Mouse (Mus musculus) thymus, postnatal 4 days (tissue): Measurements from ENCODE around the gene Glra4.

Source experiments
- DNase-seq: peaks from one replicate; pipeline ENCODE4 v3.0.0; 2021

The Glra4 gene

GRCm38 (mm10) chrX:136780041-136780440 is at the start of gene Glra4:
Glra4 (minus strand) TSS chrX:136780141.
- DNase-seq, result no peak

- DNase-seq, result no peak
Observed at GRCm38 (mm10) chrX:136828610-136829009, 48.7 kb upstream of the Glra4 start.

DNA sequence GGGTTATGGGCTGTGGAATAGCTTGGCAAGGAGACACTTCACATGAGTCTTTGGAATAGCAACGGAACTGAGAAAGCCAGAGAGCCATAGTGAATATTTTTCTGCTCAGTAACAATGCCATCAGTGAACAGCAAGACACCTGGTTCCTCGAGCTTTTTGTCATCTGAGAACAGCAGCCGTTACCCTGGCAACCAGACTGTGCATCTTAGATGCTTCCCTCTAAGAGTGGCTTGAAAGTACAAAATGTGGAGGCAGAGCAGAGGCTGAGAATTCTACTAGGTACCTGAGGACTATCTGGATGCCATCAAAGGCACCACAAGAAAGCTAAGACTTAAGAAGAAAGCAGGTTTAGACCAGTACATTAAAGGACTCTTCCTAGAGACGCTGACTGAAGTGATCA is 45.1 kb upstream of the Glra4 start:
- DNase-seq, result no peak

- no peak for DNase-seq
Observed at GRCm38 (mm10) chrX:136822371-136822770, 42.4 kb upstream of the Glra4 start, which contains the start of gene Plp1. Plp1 (plus strand) TSS chrX:136822671.

DNA sequence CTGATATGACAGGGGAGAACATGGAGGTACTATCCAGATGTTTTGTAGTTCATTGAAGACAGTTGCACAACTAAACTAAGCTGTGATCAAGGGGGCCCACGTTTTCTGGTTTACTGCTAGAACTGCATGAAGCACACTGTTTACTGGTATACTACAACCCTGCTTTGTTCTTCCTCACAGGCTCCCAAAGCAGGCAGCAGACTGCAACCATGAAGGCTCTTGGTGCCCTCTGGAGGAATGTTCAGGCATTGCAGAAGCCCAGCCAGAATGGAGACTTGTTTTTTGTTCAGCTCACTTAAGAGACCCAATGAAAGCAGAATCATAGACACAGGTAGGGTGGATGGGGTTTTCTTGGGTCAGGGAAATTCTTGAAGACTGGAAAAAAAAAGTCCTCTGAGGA is 40.3 kb upstream of the Glra4 start:
- peak; percentile 74 for DNase-seq

GRCm38 (mm10) chrX:136819752-136820151 is 39.8 kb upstream of the Glra4 start:
- no peak for DNase-seq

DNA sequence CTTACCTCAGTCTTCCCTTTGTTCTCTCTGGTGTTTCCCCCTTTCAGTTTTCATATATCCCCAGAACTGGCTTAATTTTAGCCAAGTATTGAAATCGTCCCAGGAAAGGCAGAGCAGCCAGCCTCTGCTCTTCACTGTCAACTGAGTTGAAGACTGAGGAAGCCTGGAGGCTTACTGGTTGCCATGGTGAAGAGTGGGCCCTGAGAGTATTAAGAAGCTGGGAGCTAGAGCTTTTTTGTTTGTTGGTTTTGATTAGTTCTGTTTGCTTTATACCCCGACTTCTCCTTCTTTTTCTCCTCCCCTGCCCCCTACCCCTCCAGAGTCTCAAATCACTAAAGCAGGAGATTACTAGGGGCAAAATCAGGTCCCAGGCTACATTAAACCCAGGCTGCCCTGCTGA is 17.3 kb upstream of the Glra4 start:
- no peak for DNase-seq

DNA sequence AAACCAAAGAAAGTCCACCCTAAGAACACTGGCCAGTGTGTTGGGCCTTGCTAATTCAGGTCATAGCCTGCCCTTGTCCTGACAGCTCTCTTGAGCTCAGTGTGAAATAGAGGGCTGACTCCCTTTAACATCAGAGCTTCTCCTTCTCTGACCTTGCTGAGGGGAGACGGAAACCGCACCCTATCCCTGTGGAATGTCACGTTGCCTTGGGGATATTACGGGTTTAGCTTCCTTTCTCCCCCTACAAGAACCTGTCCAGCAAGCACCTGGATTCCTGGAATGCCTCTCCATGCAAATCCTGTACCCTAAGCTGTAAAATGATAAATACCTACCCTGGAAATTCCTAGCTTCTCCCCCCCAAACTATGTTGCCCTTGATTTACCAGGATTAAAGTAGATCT is 9.5 kb upstream of the Glra4 start:
- DNase-seq, result no peak

GRCm38 (mm10) chrX:136779262-136779661 is 679 bp downstream of the Glra4 start:
- no peak for DNase-seq

DNA sequence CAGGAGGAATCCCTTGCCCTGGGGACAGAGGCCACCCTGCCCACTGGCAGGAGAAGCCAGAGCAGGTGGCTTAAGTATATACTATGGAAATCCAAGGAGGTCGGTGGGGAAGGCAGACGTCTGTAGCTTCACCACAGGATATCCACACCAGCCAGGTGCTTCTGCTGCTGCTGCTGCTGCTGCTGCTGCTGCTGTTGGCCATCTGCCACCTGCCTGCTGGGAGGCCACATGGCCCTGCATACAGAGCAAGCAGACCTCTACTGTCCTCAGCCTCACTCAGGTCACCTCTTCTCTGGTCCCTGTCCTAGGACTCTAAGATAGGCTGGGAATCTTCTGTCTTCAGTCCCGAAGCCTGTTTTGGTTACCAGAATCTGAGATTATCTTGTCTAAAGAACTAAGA is 1.9 kb downstream of the Glra4 start:
- no peak for DNase-seq

DNA sequence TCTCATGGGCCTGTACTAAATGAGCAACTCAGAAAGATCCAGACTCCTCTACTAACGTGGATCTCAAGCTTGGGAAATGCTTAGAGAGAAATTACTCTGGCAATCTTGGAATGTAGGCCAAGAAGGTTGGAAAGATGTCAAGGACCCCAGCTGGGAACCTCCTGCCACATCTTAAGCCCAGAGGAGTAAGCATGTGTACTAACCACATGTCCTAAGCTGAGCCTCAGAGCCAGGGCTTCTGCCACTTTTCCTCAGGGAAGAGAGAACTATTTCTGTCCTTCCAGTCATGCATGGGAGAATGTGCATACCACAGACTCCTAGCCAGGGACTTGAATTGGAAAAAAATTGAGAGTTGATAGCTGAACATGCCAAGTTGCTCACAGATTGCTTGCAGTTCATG is 6.9 kb downstream of the Glra4 start:
- DNase-seq, result no peak

DNA sequence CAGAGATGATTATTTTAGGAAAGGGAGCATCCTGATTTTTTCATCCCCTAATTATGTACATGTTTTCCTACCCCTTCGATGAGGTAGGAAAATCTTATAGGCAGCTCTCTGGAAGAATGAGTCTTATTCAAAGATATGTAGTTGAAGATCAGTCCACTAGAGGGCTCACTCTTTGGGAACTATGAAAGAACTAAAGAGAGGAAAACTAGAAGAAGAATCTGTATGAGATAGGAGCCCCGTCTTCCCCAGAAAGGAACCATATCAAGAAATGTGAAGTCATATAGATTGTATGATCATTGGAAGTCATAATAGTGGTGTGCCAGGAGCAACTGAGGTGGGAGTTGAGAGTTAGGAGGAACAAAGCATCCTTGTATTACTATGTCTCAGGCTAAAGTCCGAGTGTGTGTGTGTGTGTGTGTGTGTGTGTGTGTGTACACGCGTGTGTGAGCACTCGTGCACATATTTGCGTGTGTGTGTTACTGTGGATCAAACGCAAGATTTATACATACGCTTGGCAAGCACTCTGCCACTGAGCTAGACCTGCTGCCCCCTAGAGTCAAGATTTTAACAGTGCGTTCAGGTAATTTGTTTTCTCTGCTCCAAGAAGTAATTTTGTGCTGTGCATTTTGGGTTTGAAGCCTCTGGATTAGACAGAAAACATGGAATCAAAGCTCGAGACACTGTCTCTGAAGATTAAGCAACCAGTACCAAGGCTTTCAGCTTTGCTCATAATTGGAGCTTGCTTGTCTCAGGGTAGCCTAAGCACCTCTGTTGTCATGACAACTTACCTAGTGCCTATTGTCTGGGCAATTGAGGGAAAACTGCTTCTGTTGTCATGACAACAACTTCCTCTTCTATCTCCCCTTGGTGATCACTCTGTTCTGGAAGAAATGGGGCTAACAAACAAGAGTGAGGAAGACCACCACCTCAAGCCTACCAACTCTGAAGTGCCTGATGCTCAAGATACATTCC is 18.6 kb downstream of the Glra4 start:
- DNase-seq, result no peak

DNA sequence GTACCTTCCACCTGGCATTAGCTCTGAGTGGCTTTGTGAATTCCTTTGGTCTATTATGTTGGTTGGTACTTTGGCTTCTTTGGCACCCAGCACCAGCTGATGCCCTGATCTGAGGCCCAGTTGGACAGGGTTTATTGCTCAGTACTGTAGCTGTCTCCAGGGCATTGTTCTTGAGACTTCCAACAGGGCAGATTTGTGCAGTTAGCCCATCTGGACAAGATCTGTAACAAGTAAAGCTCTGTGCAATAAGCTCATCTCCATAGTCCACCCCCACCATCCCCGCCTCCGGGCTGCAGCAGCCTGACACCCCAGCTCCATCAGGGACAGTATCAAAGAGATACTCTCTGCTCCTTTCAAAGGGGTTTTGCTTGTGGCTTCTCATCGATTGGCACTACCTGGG is 24.5 kb downstream of the Glra4 start:
- DNase-seq, result no peak

DNA sequence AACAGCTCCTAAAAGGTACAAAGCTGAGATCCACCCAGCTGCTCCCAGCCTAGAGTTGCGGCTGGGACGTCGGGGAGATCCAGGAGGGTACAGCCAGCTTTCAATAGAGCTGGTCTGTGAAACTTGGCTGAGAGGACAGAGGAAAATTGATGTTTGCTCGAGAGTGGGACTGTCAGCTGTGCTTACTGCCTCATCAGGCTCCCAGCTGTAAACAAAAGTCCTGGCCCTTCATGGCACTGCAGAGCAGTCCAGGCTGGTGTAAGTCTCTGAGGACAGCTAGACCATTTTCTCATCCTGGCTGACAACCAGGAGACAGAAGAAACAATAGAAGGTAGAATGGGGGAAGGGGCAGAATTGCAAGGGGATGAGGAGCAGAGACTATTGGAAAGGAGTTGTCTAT is 30.6 kb downstream of the Glra4 start:
- DNase-seq, result no peak

DNA sequence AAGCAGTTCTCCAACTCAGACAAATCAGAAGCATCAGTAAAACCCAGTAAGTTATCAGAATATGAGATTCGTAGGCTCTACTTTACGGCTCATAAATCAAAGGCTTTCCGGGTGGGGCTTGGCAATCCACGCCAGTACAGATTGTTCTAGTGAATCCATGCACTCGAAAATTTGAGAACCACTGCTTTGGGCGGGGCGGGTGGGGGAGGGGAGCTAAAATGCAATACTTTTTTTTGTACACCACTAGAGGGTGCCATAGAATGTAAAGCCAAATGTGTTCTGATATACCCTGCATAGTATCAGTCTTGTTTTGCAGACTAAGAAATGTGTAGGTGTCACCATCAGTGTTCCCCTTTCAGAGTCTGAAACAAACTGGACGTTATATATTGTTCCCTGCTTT is 35.3 kb downstream of the Glra4 start:
- DNase-seq, result no peak

DNA sequence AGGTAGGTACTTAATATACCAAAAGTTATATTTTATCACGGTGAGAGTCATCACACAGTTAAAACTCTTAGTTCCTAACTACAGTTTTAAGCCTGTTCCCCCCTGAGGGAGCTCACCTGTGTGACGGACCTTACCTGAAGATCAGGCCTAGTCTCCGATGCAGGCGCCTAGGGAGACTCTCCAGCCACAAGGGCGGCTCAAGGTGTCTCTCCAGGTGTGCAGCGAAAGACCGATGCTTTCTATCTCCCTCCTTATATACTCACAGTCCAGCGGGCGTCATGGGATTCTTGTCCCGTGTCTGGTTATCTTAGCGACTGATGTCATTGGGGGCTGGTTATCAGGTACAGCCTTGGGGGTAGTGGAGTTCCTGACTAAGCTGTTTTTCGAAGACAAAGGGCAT is 36.5 kb downstream of the Glra4 start, which contains the start of gene Morf4l2:
Gene Morf4l2, minus strand, starts transcription at position 232 of the 400 bp plus-strand sequence.
- no peak for DNase-seq

DNA sequence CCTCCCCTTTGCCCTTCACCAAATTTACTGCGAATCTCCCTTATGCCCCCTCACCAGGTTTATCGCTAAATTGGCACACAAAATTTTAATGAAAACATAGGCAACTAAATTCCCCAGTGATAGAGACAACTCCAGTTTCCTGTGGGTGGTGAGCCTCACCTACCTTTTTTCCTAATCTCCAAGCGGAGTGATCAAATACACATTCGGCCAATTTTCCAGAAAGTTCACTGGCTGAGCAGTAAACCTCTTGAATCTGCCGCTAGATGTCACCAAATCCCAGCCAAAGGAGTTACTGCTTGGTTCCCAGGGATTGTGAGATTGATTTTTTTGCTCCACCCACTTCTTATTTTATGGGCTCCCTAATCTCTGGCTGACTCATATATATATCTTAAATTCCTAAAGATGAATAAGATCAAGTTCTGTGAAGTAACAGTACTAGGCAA is 37.3 kb downstream of the Glra4 start:
- DNase-seq, result peak; percentile 54

DNA sequence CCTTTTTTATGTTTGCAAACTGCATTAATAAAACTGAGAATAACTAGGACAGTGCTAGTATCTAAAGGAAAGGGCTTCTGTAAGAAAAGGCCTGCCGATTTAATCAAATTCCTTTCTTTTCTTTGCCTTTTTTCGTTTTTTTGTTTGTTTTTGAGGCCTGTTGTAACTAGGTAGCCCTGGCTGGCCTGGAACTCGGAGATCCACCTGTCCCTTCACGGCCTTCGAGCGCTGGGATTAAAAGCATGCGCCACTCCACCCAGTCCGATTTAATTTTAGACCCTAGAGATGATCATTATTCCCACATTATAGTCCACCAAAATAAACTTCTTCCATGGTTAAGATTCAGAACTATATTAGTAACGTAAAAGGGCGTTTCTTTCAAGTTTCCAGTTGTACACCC is 37.7 kb downstream of the Glra4 start:
- peak; percentile 15 for DNase-seq

GRCm38 (mm10) chrX:136741651-136742201 is 38.2 kb downstream of the Glra4 start:
- DNase-seq, result peak; percentile 83

GRCm38 (mm10) chrX:136740791-136741650 is 38.9 kb downstream of the Glra4 start:
- DNase-seq, result peak; percentile 89

DNA sequence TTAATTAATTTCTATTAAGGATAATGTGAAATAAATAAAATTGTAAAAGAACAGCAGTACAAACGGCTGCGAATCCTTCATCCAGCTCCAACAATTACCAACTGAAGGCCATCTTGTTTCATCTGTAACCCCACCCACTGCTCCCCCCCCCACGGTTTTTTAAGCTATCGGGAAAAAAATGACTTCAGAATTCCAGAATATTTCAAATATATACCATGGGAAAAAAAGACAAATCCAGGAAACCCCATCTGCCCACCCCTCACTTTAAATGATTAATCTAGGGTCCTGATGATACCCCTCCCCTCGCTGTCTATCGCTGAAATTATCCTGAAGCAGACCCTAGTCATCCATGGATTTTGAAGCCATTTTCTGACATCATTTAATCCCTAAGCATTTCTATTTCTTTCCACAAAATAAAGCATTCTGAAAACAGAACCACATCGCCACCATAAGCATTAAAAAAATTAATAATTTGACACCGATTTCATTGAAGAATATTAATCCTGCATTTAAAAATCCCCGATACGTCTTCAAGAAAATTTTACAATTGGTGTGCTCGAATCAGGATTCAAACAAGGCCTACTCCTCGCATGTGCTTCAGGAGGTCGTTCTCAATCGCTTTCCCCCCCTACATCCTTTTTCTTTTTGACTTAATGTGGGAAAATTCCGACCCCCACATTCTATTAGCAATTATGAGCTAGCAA is 39.7 kb downstream of the Glra4 start:
- DNase-seq, result no peak

DNA sequence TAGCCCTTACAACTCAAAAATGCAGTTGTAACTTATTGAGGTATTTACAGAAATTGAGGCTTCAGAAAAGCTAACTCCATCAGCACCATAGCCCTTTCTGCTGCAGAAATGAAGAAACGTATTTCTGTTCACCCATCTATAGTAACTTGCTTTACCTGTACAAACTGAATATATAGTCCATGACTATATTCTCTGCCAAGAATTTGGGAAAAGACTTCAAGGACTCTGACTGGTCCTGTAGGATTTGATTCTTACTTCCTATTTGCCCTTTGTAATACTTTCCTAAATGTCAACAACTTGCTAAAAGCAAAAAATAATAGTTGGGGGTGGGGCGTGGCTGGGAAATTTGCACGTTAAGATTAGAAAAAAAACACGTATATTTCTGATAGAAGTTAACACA is 47.9 kb downstream of the Glra4 start:
- no peak for DNase-seq
